Mouse (Mus musculus): ENCODE measurements around the gene Fbxw18. TPM values are rescaled to one million over a fixed set of nuclear protein-coding genes. Genes with fewer than 3 reads are reported as not detected.
A peak's percentile ranks its signal among the peaks of the same experiment; 100 is the strongest.
"Not testable (repeated sequence)": the region's sequence is repeated elsewhere in the genome, so short reads cannot be mapped to it uniquely, and the experiment has no call there.

Fbxw18 gene
- 0.11 and 0.12 TPM in 2 replicates for polyA plus RNA-seq (2014; fragmentation: Nextera tagmentation; extraction: Ambion mirVana)

GRCm38 (mm10) chr9:109702600-109702999 is at the start of gene Fbxw18:
Gene Fbxw18 (minus strand): TSS chr9:109702700.
- ATAC-seq (replicated peaks; ENCODE audit: low FRiP score, low TSS enrichment, low read depth); H3K27me3 ChIP-seq (replicated peaks; ENCODE audit: control insufficient read depth, insufficient read depth, low read length); H3K36me3 ChIP-seq (ENCODE audit: control insufficient read depth, insufficient read depth, low read length); H3K4me3 ChIP-seq (ENCODE audit: low read depth, low read length); H3K9ac ChIP-seq (ENCODE audit: low read length); H3K4me2 ChIP-seq (ENCODE audit: low read length); H3K9me3 ChIP-seq (ENCODE audit: control insufficient read depth, low read length); H3K4me1 ChIP-seq (replicated peaks; ENCODE audit: control insufficient read depth, insufficient read depth, low read length); DNase-seq (ENCODE audit: low spot score); H3K27ac ChIP-seq (ENCODE audit: low read depth): not testable (repeated sequence)
- 77% methylated on average over 4 of the region's 4 CpGs for WGBS

- not testable (repeated sequence) for DNase-seq (ENCODE audit: low spot score); H3K4me3 ChIP-seq (ENCODE audit: low read depth, low read length); H3K27ac ChIP-seq (ENCODE audit: low read depth); H3K4me2 ChIP-seq (ENCODE audit: low read length); H3K4me1 ChIP-seq (replicated peaks; ENCODE audit: control insufficient read depth, insufficient read depth, low read length); H3K27me3 ChIP-seq (replicated peaks; ENCODE audit: control insufficient read depth, insufficient read depth, low read length); ATAC-seq (replicated peaks; ENCODE audit: low FRiP score, low TSS enrichment, low read depth); H3K9ac ChIP-seq (ENCODE audit: low read length); H3K36me3 ChIP-seq (ENCODE audit: control insufficient read depth, insufficient read depth, low read length); H3K9me3 ChIP-seq (ENCODE audit: control insufficient read depth, low read length)
- 85% methylated on average over 3 of the region's 3 CpGs for WGBS
Observed at GRCm38 (mm10) chr9:109745989-109746388, 43.5 kb upstream of the Fbxw18 start, which contains the start of gene Fbxw26. Gene Fbxw26 (minus strand): TSS chr9:109746089.

GRCm38 (mm10) chr9:109685299-109685698 is 17.2 kb downstream of the Fbxw18 start:
- H3K27ac ChIP-seq (ENCODE audit: low read depth): no peak overlapping the region
- H3K36me3 ChIP-seq (ENCODE audit: control insufficient read depth, insufficient read depth, low read length): no peaks in the 10 kb centered on the region
- DNase-seq (ENCODE audit: low spot score) (peak; percentile 64), ATAC-seq (replicated peaks; ENCODE audit: low FRiP score, low TSS enrichment, low read depth) (no peak)
- WGBS: 3% methylated on average over 1 of the region's 1 CpGs
- H3K27me3 ChIP-seq (replicated peaks; ENCODE audit: control insufficient read depth, insufficient read depth, low read length): no peaks in the 10 kb centered on the region
- no peak overlapping the region for H3K4me3 ChIP-seq (ENCODE audit: low read depth, low read length)
- H3K4me2 ChIP-seq (ENCODE audit: low read length): no peak overlapping the region
- no peaks in the 10 kb centered on the region for H3K9me3 ChIP-seq (ENCODE audit: control insufficient read depth, low read length)
- no peak overlapping the region for H3K9ac ChIP-seq (ENCODE audit: low read length)
- H3K4me1 ChIP-seq (replicated peaks; ENCODE audit: control insufficient read depth, insufficient read depth, low read length): no peaks in the 10 kb centered on the region

GRCm38 (mm10) chr9:109664552-109664951 is 37.9 kb downstream of the Fbxw18 start, which contains the start of gene Fbxw25:
Gene Fbxw25 (minus strand): TSS chr9:109664652.
- H3K9me3 ChIP-seq (ENCODE audit: control insufficient read depth, low read length); H3K4me1 ChIP-seq (replicated peaks; ENCODE audit: control insufficient read depth, insufficient read depth, low read length); ATAC-seq (replicated peaks; ENCODE audit: low FRiP score, low TSS enrichment, low read depth); H3K9ac ChIP-seq (ENCODE audit: low read length); H3K27ac ChIP-seq (ENCODE audit: low read depth); H3K36me3 ChIP-seq (ENCODE audit: control insufficient read depth, insufficient read depth, low read length); H3K4me3 ChIP-seq (ENCODE audit: low read depth, low read length); H3K27me3 ChIP-seq (replicated peaks; ENCODE audit: control insufficient read depth, insufficient read depth, low read length); H3K4me2 ChIP-seq (ENCODE audit: low read length); DNase-seq (ENCODE audit: low spot score): not testable (repeated sequence)
- 78% methylated on average over 2 of the region's 2 CpGs for WGBS

Other genes with a start within 250 kb of the Fbxw18 start
- not detected in 2 replicates for gene Fbxw19, start 206.8 kb downstream of the Fbxw18 start, polyA plus RNA-seq (2014; fragmentation: Nextera tagmentation; extraction: Ambion mirVana)
- gene Fbxw15, start 134.4 kb downstream of the Fbxw18 start, polyA plus RNA-seq (2014; fragmentation: Nextera tagmentation; extraction: Ambion mirVana): not detected in 2 replicates
- gene Fbxw24, start 76.6 kb downstream of the Fbxw18 start, polyA plus RNA-seq (2014; fragmentation: Nextera tagmentation; extraction: Ambion mirVana): not detected in 2 replicates
- gene Fbxw25, start 38.0 kb downstream of the Fbxw18 start, polyA plus RNA-seq (2014; fragmentation: Nextera tagmentation; extraction: Ambion mirVana): not detected in 2 replicates
- 0.19 TPM in 1 of 2 replicates, not detected in the other for gene Fbxw26, start 43.4 kb upstream of the Fbxw18 start, polyA plus RNA-seq (2014; fragmentation: Nextera tagmentation; extraction: Ambion mirVana)
- not detected in 2 replicates for gene Fbxw27, start 88.0 kb upstream of the Fbxw18 start, polyA plus RNA-seq (2014; fragmentation: Nextera tagmentation; extraction: Ambion mirVana)
- gene Spink8, start 109.6 kb upstream of the Fbxw18 start, polyA plus RNA-seq (2014; fragmentation: Nextera tagmentation; extraction: Ambion mirVana): 0.47 TPM in 1 of 2 replicates, not detected in the other
- gene Nme6, start 130.0 kb upstream of the Fbxw18 start, polyA plus RNA-seq (2014; fragmentation: Nextera tagmentation; extraction: Ambion mirVana): 85.4 and 87.9 TPM in 2 replicates
- gene Camp, start 146.9 kb upstream of the Fbxw18 start, polyA plus RNA-seq (2014; fragmentation: Nextera tagmentation; extraction: Ambion mirVana): 0.42 and 0.91 TPM in 2 replicates
- 33.0 and 35.5 TPM in 2 replicates for gene Cdc25a, start 172.9 kb upstream of the Fbxw18 start, polyA plus RNA-seq (2014; fragmentation: Nextera tagmentation; extraction: Ambion mirVana)
- 60.8 and 67.1 TPM in 2 replicates for gene Map4, start 228.8 kb upstream of the Fbxw18 start, polyA plus RNA-seq (2014; fragmentation: Nextera tagmentation; extraction: Ambion mirVana)